Mouse (Mus musculus): ENCODE results near the gene Lamtor5.

- TF ChIP-seq CTCF (IDR thresholded peaks at IDR 0.05; ENCODE audit: low read depth) (no peak), EP300 (IDR thresholded peaks at IDR 0.05; ENCODE audit: low read depth) (no peak)
These were observed 28.3 kb upstream of the Lamtor5 start for GRCm38 (mm10) chr3:107250320-107250719.

All from liver, postnatal 0 days (tissue).